Mouse (Mus musculus): ENCODE measurements around the gene Olfr1442. TPM values are rescaled to one million over a fixed set of nuclear protein-coding genes. Genes with fewer than 3 reads are reported as not detected.
"Not testable (repeated sequence)": the region's sequence is repeated elsewhere in the genome, so short reads cannot be mapped to it uniquely, and the experiment has no call there.

Olfr1442 gene
- polyA plus RNA-seq (2011; ENCODE audit: insufficient read depth, insufficient read length, low replicate concordance, missing spikeins): not detected in 2 replicates

DNA sequence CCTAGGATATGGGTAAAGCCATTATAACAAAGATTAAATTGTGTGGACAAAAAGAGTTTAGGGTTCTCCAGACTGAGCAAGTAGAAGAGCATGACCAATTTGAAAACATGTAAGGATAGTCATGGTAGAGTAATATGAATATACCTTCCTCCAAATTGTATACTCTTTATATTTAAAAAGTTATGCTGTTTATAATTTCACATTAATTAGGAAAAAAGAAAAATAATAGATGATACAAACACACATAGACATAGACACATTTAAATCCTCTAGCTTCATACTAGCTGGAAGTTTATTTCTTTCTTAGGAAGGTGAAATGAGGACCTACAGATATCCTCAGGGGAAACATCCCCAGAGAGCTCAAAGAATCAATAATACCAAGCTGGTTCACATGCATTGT, at the start of gene Olfr1442:
Olfr1442 (plus strand) TSS at position 301 of the 400 bp plus-strand sequence.
- no peaks in the 10 kb centered on the region for H3K4me1 ChIP-seq (ENCODE audit: control insufficient read depth, insufficient read depth, low read length)
- no peak within 1 kb of the TSS for H3K4me3 ChIP-seq (replicated peaks; ENCODE audit: control insufficient read depth, low read depth, low read length)
- TF ChIP-seq CTCF (IDR thresholded peaks at IDR 0.05; ENCODE audit: control insufficient read depth, insufficient read depth, low read length) (no peak), POLR2A (IDR thresholded peaks at IDR 0.05; ENCODE audit: borderline replicate concordance, control insufficient read depth, low read depth, low read length) (no peak)
- H3K27ac ChIP-seq (ENCODE audit: control insufficient read depth, insufficient read depth, low read depth, low read length, poor library complexity): no peak within 1 kb of the TSS

DNA sequence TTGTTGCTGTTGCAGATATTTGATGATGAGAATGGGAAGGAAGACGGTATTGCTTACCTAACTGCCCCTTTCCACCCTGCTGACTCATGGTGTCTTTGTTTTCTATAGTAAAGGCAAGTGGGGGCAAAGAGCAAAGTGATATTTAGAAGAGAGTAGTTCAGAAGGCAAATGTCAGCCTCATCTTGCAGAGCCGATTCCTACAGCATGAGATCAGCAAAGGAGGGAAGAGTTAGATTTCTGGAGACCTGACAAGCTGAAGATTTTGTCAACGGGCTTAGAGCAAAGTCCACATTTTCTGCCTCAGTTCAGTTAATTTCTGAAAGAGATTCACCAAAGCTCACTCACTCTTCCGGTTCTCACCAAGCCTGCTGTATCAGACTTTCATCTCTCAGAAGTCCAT, 37.1 kb upstream of the Olfr1442 start, which contains the start of gene Glyat:
Glyat (plus strand) TSS at position 133 of the 400 bp plus-strand sequence.
- H3K4me3 ChIP-seq (replicated peaks; ENCODE audit: control insufficient read depth, low read depth, low read length): no peak within 1 kb of the TSS
- WGBS: 51% methylated on average over 4 of the region's 4 CpGs
- H3K4me1 ChIP-seq (ENCODE audit: control insufficient read depth, insufficient read depth, low read length): no peaks in the 10 kb centered on the region
- TF ChIP-seq POLR2A (IDR thresholded peaks at IDR 0.05; ENCODE audit: borderline replicate concordance, control insufficient read depth, low read depth, low read length) (no peak), CTCF (IDR thresholded peaks at IDR 0.05; ENCODE audit: control insufficient read depth, insufficient read depth, low read length) (no peak)
- H3K27ac ChIP-seq (ENCODE audit: control insufficient read depth, insufficient read depth, low read depth, low read length, poor library complexity): no peak within 1 kb of the TSS

DNA sequence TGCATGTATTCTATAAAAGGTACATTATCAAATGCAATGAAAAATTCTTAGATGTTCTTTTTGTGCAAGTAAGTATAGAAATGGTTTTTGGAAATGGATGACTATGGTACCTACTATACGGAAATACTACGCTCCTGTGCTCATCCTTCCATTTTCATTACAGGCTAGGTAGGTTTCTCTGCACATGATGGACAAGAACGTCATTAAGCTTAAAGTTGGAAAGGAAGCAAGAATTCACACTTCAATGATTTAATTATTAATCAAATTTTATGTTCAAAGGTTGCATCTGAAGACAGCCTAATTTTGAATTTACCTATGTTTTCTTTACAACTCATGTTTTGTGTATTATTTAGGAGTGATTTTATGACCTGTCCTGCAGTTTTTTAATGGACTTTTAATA, 36.0 kb upstream of the Olfr1442 start:
- Histone ChIP-seq H3K4me3 (replicated peaks; ENCODE audit: control insufficient read depth, low read depth, low read length) (no peak overlapping the region), H3K27ac (ENCODE audit: control insufficient read depth, insufficient read depth, low read depth, low read length, poor library complexity) (no peak overlapping the region), H3K4me1 (ENCODE audit: control insufficient read depth, insufficient read depth, low read length) (no peaks in the 10 kb centered on the region)
- 84% methylated on average over 3 of the region's 3 CpGs for whole genome bisulfite sequencing
- no peak for TF ChIP-seq CTCF (IDR thresholded peaks at IDR 0.05; ENCODE audit: control insufficient read depth, insufficient read depth, low read length)
- no peak for TF ChIP-seq POLR2A (IDR thresholded peaks at IDR 0.05; ENCODE audit: borderline replicate concordance, control insufficient read depth, low read depth, low read length)

DNA sequence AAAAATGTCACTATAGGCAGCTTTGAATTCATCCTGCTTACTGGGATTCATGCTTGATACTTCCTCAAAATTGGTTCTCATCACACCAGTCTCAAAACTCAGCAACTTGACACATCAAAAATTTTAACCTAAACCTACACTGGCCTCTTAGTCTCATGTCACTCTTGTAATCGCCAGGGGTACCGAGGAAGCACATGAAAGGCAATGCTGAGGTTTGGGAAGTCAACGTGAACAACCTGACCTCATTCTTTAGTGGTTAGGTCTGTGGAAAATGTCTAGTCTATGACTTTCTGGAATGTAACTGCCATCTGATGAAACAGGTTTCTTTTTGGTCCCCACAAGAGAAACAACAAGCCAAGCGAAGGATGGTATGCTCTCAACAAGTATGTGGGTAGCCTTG, 35.3 kb upstream of the Olfr1442 start:
- WGBS: 71% methylated on average over 4 of the region's 4 CpGs
- Histone ChIP-seq H3K4me3 (replicated peaks; ENCODE audit: control insufficient read depth, low read depth, low read length) (no peak overlapping the region), H3K4me1 (ENCODE audit: control insufficient read depth, insufficient read depth, low read length) (no peaks in the 10 kb centered on the region), H3K27ac (ENCODE audit: control insufficient read depth, insufficient read depth, low read depth, low read length, poor library complexity) (no peak overlapping the region)
- no peak for TF ChIP-seq CTCF (IDR thresholded peaks at IDR 0.05; ENCODE audit: control insufficient read depth, insufficient read depth, low read length)
- no peak for TF ChIP-seq POLR2A (IDR thresholded peaks at IDR 0.05; ENCODE audit: borderline replicate concordance, control insufficient read depth, low read depth, low read length)

DNA sequence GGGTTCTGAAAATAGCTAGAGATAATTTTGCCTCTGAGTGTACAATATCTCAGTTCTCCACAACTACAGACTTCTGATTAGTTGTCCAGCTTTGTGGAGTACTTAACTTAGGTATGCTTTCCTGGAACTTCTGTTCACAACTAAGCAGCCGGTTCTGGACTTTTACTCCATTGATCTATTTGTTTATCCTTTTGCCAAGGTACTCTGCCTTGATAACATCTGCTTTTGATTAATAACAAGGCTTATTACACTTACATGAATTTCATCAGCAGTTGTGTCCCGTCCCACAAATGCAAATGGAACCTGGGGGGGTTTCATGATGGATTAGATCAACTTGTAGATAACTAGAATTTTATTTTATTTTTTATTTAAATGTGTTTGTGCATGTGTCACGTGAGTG, 33.4 kb upstream of the Olfr1442 start:
- H3K27ac ChIP-seq (ENCODE audit: control insufficient read depth, insufficient read depth, low read depth, low read length, poor library complexity): no peak overlapping the region
- 70% methylated on average over 3 of the region's 3 CpGs for WGBS

DNA sequence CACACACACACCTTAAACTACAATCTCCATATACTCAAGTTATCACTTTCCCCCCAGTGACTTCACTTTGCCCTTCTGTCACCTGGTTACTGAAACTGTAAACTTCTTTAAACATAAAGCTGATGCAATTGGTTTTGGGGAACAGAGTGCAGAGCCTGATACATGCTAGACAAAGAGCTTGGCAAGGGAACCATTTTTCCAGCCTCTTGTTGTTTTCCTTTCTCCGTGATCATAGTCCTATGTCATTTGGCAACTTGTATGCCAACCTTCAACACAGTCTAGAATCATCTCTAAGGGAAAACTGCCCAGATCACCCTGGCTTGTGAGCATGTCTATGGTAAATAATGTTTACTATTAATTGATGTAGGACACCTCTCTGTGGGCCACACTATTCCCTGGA, 32.2 kb upstream of the Olfr1442 start:
- WGBS: 65% methylated on average over 1 of the region's 1 CpGs
- H3K4me1 ChIP-seq (ENCODE audit: control insufficient read depth, insufficient read depth, low read length): no peaks in the 10 kb centered on the region
- H3K27ac ChIP-seq (ENCODE audit: control insufficient read depth, insufficient read depth, low read depth, low read length, poor library complexity): no peak overlapping the region
- H3K4me3 ChIP-seq (replicated peaks; ENCODE audit: control insufficient read depth, low read depth, low read length): no peak overlapping the region
- TF ChIP-seq POLR2A (IDR thresholded peaks at IDR 0.05; ENCODE audit: borderline replicate concordance, control insufficient read depth, low read depth, low read length) (no peak), CTCF (IDR thresholded peaks at IDR 0.05; ENCODE audit: control insufficient read depth, insufficient read depth, low read length) (no peak)

More for the DNA sequence above, 33.4 kb upstream of the Olfr1442 start:
- H3K4me1 ChIP-seq (ENCODE audit: control insufficient read depth, insufficient read depth, low read length): no peaks in the 10 kb centered on the region
- H3K4me3 ChIP-seq (replicated peaks; ENCODE audit: control insufficient read depth, low read depth, low read length): no peak overlapping the region
- no peak for TF ChIP-seq POLR2A (IDR thresholded peaks at IDR 0.05; ENCODE audit: borderline replicate concordance, control insufficient read depth, low read depth, low read length)
- no peak for TF ChIP-seq CTCF (IDR thresholded peaks at IDR 0.05; ENCODE audit: control insufficient read depth, insufficient read depth, low read length)

DNA sequence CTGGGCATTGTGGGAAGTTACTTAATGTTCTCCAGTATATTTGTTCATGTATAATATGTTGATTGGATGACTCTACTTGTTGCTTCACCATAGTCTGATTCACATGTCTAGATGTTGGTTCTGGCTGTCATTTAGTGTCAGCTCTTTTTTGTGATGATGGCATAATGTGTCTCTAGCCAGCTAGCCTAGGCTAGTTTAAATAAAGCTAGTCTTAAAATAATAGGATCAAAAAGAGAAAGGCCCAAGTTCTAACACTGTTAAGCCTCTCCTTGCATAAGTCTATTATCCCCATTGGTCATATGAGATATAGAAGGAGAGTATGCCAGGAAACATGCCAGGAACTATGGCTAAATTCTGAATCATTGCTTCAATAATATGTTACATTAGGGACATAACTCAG, 20.7 kb upstream of the Olfr1442 start:
- H3K27ac ChIP-seq (ENCODE audit: control insufficient read depth, insufficient read depth, low read depth, low read length, poor library complexity): no peak overlapping the region
- TF ChIP-seq POLR2A (IDR thresholded peaks at IDR 0.05; ENCODE audit: borderline replicate concordance, control insufficient read depth, low read depth, low read length) (no peak), CTCF (IDR thresholded peaks at IDR 0.05; ENCODE audit: control insufficient read depth, insufficient read depth, low read length) (no peak)

DNA sequence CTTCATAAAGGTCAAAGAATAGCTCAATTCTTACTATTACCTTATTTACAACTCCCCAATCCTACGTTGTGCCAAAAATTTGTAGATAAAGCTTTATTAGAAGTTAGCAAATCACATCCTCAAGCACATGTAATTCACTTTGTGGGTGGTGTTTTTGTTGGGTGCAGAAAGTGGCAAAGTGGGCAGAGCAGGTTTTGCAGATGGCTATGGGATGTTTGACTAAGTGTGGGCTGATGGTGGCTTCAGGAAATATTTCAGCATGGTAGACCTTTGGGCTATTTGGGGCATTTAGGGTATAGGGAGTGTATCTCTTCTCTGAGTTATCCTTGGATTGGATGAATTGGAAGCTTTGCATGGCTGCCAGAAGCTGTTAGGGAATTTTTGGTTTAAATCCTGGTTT, 4.1 kb upstream of the Olfr1442 start:
- no peak for TF ChIP-seq CTCF (IDR thresholded peaks at IDR 0.05; ENCODE audit: control insufficient read depth, insufficient read depth, low read length)
- TF ChIP-seq POLR2A (IDR thresholded peaks at IDR 0.05; ENCODE audit: borderline replicate concordance, control insufficient read depth, low read depth, low read length): no peak
- 78% methylated on average over 1 of the region's 1 CpGs for WGBS
- no peak overlapping the region for H3K27ac ChIP-seq (ENCODE audit: control insufficient read depth, insufficient read depth, low read depth, low read length, poor library complexity)
- no peaks in the 10 kb centered on the region for H3K4me1 ChIP-seq (ENCODE audit: control insufficient read depth, insufficient read depth, low read length)
- H3K4me3 ChIP-seq (replicated peaks; ENCODE audit: control insufficient read depth, low read depth, low read length): no peak overlapping the region

More for the DNA sequence above, 20.7 kb upstream of the Olfr1442 start:
- H3K4me3 ChIP-seq (replicated peaks; ENCODE audit: control insufficient read depth, low read depth, low read length): no peak overlapping the region
- H3K4me1 ChIP-seq (ENCODE audit: control insufficient read depth, insufficient read depth, low read length): no peaks in the 10 kb centered on the region

DNA sequence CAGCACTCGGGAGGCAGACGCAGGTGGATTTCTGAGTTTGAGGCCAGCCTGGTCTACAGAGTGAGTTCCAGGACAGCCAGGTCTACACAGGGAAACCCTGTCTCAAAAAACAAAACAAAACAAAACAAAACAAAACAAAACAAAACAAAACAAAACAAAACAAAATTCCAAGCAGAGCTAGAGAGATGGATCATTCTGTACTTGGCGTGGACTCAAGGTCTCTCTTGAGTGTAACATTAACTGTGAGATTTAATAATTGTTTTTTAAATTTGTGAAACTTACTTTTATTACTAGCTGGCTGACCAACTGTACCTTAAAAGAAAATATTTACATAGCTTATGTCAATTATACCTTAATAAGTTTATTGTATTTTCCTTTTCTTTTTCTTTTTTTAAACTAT, 1.6 kb upstream of the Olfr1442 start:
- not testable (repeated sequence) for H3K4me3 ChIP-seq (replicated peaks; ENCODE audit: control insufficient read depth, low read depth, low read length); H3K27ac ChIP-seq (ENCODE audit: control insufficient read depth, insufficient read depth, low read depth, low read length, poor library complexity); H3K4me1 ChIP-seq (ENCODE audit: control insufficient read depth, insufficient read depth, low read length)
- 92% methylated on average over 3 of the region's 3 CpGs for WGBS

Measured in bone marrow, adult 2 months (tissue).